Mouse (Mus musculus) ovary, adult 10 weeks (tissue): ENCODE data around the gene Tk1. TPM values are rescaled to one million over a fixed set of nuclear protein-coding genes. Genes with fewer than 3 reads are reported as not detected.

Experiments used
- polyA plus RNA-seq: library from polyadenylated mRNA; stranded (reverse); fragments of 350-450 nt; fragmentation: Illumina TruSeq; extraction: RNeasy Lipid Tissue Mini Kit (QIAGEN cat#74804); gene quantifications from one replicate; pipeline ENCODE4 v1.2.3, GENCODE M21; 2014

Gene Tk1
- not detected for polyA plus RNA-seq

DNA sequence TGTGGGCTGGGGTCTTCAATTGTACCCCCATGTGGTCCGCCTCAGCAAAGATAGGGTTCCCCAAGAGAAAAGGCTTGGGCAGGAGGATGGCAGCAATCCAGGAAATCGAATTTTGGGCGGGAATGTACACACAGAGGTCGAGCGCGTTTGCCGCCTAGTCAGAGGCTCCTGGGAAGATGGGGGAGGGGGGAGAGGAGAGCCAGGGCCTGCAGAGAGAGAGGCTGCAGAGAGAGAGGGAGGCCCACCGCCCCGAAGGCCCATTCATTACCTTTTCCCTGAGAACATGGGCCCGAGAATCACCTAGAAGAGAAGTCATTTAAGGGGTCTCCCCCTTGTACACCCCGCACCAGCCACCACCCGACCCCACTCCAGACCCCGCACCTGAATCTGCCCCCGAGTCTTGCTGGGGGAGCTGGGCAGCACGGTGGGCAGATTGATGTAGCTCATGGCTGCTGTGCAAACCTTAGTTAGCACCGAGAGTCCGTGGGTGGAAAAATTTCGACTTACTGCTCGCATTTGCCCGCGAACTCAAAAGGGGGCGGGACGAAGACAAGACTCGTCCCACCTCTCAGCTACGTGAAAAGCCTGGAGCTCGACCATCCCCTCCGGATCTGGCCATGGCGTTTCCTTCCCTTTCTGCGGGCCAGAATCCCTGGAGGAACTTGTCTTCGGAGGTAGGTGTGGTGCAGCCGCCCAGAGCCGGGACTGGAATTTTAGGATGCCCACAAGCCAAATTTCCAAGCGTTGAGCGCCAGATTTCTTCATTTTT lies at the start of gene Tk1, which contains the start of gene Afmid:
Gene Tk1, minus strand, starts transcription at position 760 of the 769 bp plus-strand sequence.
Gene Afmid, plus strand, starts transcription at position 592 of the 769 bp plus-strand sequence.

DNA sequence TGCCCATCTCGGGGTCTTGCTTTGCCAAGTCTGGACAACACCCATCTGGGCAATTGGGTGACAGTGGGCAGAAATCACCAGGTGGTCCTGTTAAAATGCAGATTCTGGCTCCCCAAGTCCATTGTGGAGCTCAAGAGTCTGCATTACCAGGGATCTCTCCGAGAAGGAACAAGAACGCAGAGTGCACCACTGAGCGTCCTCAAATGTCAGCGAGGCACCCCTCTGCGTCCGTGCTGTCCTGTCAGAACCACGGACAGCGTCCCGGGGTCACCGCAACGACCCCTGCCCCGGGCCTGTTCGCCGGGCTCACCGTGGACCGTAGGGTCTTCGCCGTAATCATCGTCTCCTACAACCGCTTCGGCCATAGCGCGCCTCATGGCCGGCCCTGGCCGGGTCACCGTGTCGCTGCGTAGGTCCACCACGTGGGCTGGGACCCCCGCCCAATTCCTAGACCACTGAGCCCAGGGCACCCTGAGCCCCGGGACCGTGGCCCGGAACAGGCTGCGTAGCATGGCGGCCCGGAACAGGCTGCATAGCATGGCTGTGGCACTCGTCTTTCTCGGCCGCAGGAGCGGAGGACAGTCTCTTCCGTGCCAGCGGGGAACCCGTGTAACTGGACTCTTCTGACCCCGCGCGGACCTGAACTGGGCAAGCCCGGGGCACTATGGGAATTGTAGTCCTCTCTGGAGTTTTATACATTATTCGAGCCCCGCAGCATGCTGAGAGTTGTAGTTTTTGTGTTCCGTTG lies 47.1 kb upstream of the Tk1 start, which contains the start of gene Tha1:
Gene Tha1, minus strand, starts transcription at position 621 of the 748 bp plus-strand sequence.

DNA sequence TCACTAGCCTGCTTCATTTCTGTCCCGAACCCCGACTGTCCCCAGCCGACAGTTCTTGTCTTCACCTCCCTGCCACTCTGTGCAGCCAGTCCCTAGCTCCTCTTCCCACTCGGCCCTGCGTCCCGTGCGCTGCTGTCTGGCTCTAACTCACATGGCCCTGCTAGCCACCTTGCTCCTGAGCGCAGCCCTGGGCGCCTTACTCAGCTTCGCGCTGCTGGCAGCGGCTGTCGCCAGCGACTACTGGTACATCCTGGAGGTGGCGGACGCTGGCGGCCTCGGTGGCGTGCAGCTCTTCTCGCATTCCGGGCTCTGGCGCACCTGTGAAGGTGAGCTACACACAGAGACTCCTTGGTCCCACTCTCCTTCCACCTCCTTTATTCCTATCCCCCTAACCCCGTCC lies 34.7 kb upstream of the Tk1 start, which contains the start of gene Tmem235:
Gene Tmem235, plus strand, starts transcription at position 152 of the 400 bp plus-strand sequence.

DNA sequence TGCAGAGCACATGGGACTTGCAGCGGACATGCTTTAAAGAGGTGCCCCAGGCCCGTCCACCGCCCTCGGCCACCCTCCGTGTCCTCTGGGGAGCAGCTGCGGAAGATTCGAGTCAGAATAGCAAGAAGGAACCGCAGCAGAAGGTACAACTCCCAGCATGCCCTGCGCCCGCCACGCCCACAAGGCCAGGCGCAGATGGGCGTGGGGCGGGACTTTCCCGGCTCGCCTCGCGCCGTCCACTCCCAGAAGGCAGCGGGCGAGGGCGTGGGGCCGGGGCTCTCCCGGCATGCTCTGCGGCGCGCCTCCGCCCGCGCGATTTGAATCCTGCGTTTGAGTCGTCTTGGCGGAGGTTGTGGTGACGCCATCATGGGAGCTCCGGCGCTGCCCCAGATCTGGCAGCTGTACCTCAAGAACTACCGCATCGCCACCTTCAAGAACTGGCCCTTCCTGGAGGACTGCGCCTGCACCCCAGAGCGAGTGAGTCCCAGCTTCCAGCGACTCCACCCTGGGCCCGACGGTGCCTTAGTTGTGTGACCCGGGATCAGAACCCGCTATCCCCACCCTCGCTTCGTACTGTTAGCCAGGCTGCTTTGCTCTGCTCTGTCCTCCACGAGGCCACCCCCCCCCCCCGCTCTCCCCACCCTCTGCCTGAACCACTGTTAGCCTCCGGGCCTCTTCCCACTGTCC lies 23.2 kb upstream of the Tk1 start, which contains the start of gene Birc5:
Gene Birc5, plus strand, starts transcription at position 267 of the 687 bp plus-strand sequence.

DNA sequence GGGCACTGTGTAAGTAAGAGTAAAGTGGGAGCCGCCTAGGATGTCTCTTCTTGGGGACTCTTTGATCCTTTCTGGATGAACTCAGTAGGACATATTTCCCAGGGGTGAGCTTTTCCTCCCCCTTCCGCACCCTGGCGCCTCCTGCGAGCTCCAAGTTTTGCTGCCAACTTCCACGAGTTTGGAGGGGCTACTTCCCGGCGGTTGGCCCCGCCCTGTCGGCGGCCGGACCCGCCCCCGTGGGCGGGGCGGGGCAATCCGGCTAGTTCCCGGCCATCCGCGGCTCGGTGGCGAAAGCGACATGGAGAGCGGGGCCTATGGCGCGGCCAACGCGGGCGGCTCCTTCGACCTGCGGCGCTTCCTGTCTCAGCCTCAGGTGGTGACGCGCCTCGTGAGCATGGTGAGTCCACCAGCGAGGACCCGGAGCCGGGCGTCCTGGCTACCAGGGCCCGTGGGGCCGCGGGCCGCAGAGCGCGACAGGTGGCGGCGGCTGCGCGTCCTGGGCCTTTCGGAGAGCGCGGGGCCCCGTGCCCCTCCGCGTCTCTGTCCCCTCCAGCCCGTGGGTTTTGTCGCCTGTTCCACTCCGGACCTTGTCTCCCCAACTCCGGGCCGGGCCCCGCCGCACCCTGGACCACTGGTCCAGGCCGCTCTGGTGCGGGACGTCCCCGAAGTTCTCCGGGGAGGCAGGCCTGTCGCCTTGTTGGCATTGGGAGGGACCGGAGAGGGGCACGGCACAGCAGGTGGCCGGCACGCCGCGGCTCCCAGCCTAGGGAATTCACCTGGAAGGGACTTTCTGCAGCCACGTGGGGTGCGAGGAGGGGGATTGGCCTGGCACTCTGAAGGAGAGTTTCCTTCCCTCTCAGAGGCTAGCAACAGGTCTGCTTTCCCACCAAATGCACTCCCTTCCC lies 16.2 kb downstream of the Tk1 start, which contains the start of the genes Gm20708 and Syngr2:
Gene Gm20708, plus strand, starts transcription at position 262 of the 905 bp plus-strand sequence.
Gene Syngr2, plus strand, starts transcription at position 262 of the 905 bp plus-strand sequence.

DNA sequence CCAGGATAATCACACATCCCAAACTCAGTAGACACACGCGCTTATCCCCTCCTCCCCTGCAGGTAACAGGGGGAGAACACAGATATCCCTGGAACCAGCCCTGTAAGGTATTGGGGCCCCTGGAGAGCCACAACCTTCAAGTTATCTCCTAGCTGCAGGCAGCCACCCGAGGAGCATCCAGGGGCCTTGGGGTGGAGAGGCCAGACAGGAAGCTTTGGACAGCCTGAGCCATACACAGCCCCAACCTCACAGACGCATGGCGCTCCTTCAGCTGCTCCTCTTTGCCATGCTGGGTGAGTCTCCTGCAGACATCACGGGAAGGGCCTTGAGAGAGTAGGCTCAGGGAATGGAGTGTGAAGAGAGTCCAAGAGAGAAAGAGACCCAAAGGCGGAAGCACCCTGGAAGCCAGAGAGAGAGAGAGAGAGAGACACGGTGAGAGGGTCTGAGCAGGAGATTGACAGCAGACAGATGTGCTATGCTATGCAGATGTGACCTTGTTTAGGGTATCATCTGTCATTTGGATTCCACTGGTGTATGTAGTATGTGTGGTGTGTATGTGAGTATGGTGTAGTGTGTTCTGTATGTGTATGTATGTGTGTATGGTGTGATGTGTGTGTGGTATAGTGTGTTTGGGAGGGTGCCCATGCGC lies 28.3 kb downstream of the Tk1 start, which contains the start of gene 6030468B19Rik:
Gene 6030468B19Rik, plus strand, starts transcription at position 150 of the 649 bp plus-strand sequence.

DNA sequence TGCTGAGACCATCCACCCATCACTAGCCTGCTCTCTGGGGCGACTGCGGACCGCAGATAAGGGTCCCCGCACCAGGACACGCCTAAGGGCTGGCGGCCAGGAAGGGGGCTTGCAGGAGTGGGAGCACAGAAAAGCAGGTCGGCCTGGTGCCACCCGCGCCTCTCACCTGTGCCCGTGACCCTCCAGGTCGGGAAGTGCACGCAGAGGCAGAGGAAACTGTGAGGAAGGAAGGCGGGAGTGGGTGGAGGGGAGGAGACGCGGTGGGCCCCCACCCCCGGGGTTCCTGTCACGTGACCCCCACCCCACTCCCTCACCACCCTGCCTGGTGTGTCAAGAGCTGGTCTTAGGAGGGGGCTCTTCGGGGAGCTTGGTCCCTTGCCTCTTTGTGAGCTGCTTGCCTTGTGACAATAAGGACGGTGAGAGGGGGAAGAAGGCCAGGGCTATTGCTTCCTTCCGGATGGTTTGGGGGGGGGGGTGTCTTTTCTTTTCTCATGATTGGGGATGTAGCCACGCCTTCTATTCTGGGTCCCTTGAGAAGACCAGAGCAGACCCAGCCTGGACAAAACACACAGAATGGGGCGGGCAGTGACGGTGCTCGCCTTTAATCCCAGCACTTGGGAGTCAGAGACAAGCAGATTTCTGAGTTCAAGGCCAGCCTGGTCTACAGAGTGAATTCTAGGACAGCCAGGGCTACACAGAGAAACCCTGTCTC lies 43.7 kb downstream of the Tk1 start, which contains the start of the genes Tmc8 and Tmc6:
Gene Tmc8, plus strand, starts transcription at position 84 of the 712 bp plus-strand sequence.
Gene Tmc6, minus strand, starts transcription at position 206 of the 712 bp plus-strand sequence.

Other genes starting within 250 kb of the Tk1 start
- gene Tnrc6c, start 171.8 kb downstream of the Tk1 start, polyA plus RNA-seq = 12.9 TPM
- 0.23 TPM for gene Tmc8, start 44.0 kb downstream of the Tk1 start, polyA plus RNA-seq
- gene Tmc6, start 43.9 kb downstream of the Tk1 start, polyA plus RNA-seq = 0.54 TPM
- not detected for gene 6030468B19Rik, start 28.4 kb downstream of the Tk1 start, polyA plus RNA-seq
- gene Gm20708, start 16.4 kb downstream of the Tk1 start, polyA plus RNA-seq = 1.8 TPM
- gene Syngr2, start 16.4 kb downstream of the Tk1 start, polyA plus RNA-seq = 3.2 TPM
- gene Afmid, start 168 bp downstream of the Tk1 start, polyA plus RNA-seq = 0.40 TPM
- gene Birc5, start 23.2 kb upstream of the Tk1 start, polyA plus RNA-seq = 41.2 TPM
- not detected for gene Tmem235, start 34.7 kb upstream of the Tk1 start, polyA plus RNA-seq
- gene Tha1, start 47.4 kb upstream of the Tk1 start, polyA plus RNA-seq = not detected
- 1.0 TPM for gene Socs3, start 144.0 kb upstream of the Tk1 start, polyA plus RNA-seq
- 4.5 TPM for gene Pgs1, start 160.2 kb upstream of the Tk1 start, polyA plus RNA-seq